Mouse (Mus musculus): ENCODE measurements around the gene Adh6b. TPM values are rescaled to one million over a fixed set of nuclear protein-coding genes. Genes with fewer than 3 reads are reported as not detected.

Adh6b gene
- total and polyA plus RNA-seq, 2 experiments from 2014 or later = 2.8 TPM; not detected in 1

GRCm38 (mm10) chr3:138335566-138335965 is 6.0 kb upstream of the Adh6b start:
- DNase-seq (ENCODE audit: low spot score) = no peak
- TF ChIP-seq EP300 (IDR thresholded peaks at IDR 0.05; ENCODE audit: low read depth) = no peak
- no peak for TF ChIP-seq CTCF (IDR thresholded peaks at IDR 0.05; ENCODE audit: low read depth)
- no peaks in the 10 kb centered on the region for H3K36me3 ChIP-seq (replicated peaks; ENCODE audit: control insufficient read depth, insufficient read depth, low read length)
- ATAC-seq (ENCODE audit: insufficient read depth, low read depth) = no peak
- H3K4me1 ChIP-seq (ENCODE audit: control insufficient read depth, insufficient read depth) = no peaks in the 10 kb centered on the region
- H3K4me2 ChIP-seq (ENCODE audit: low read depth, low read length) = no peak overlapping the region
- no peaks in the 10 kb centered on the region for H3K27me3 ChIP-seq (ENCODE audit: control insufficient read depth, insufficient read depth, low read length)
- no peaks in the 10 kb centered on the region for H3K9me3 ChIP-seq (replicated peaks; ENCODE audit: control insufficient read depth, low read length)
- no peak overlapping the region for H3K4me3 ChIP-seq (ENCODE audit: low read depth, low read length)
- 91% methylated on average over 1 of the region's 1 CpGs for WGBS
- H3K9ac ChIP-seq (replicated peaks; ENCODE audit: low read depth, low read length) = no peak overlapping the region
- no peak overlapping the region for H3K27ac ChIP-seq (ENCODE audit: low read depth)

GRCm38 (mm10) chr3:138336104-138336754 is 5.3 kb upstream of the Adh6b start:
- H3K27ac ChIP-seq (ENCODE audit: low read depth) = no peak overlapping the region
- DNase-seq (ENCODE audit: low spot score) (peak; percentile 48), ATAC-seq (ENCODE audit: insufficient read depth, low read depth) (peak; percentile 71)
- no peaks in the 10 kb centered on the region for H3K4me1 ChIP-seq (ENCODE audit: control insufficient read depth, insufficient read depth)
- no peak overlapping the region for H3K4me3 ChIP-seq (ENCODE audit: low read depth, low read length)
- H3K27me3 ChIP-seq (ENCODE audit: control insufficient read depth, insufficient read depth, low read length) = no peaks in the 10 kb centered on the region
- no peak overlapping the region for H3K9ac ChIP-seq (replicated peaks; ENCODE audit: low read depth, low read length)
- TF ChIP-seq CTCF (IDR thresholded peaks at IDR 0.05; ENCODE audit: low read depth) = no peak
- TF ChIP-seq EP300 (IDR thresholded peaks at IDR 0.05; ENCODE audit: low read depth) = no peak
- 28% methylated on average over 3 of the region's 3 CpGs for WGBS
- H3K4me2 ChIP-seq (ENCODE audit: low read depth, low read length) = no peak overlapping the region
- H3K9me3 ChIP-seq (replicated peaks; ENCODE audit: control insufficient read depth, low read length) = no peaks in the 10 kb centered on the region
- H3K36me3 ChIP-seq (replicated peaks; ENCODE audit: control insufficient read depth, insufficient read depth, low read length) = no peaks in the 10 kb centered on the region

GRCm38 (mm10) chr3:138347041-138347440 is 5.5 kb downstream of the Adh6b start:
- Histone ChIP-seq H3K9ac (replicated peaks; ENCODE audit: low read depth, low read length) (no peak overlapping the region), H3K9me3 (replicated peaks; ENCODE audit: control insufficient read depth, low read length) (no peaks in the 10 kb centered on the region), H3K4me3 (ENCODE audit: low read depth, low read length) (no peak overlapping the region), H3K4me1 (ENCODE audit: control insufficient read depth, insufficient read depth) (no peaks in the 10 kb centered on the region), H3K36me3 (replicated peaks; ENCODE audit: control insufficient read depth, insufficient read depth, low read length) (no peaks in the 10 kb centered on the region), H3K27ac (ENCODE audit: low read depth) (no peak overlapping the region), H3K27me3 (ENCODE audit: control insufficient read depth, insufficient read depth, low read length) (no peaks in the 10 kb centered on the region), H3K4me2 (ENCODE audit: low read depth, low read length) (no peak overlapping the region)
- 38% methylated on average over 3 of the region's 3 CpGs for WGBS
- ATAC-seq (ENCODE audit: insufficient read depth, low read depth) (no peak), DNase-seq (ENCODE audit: low spot score) (no peak)
- no peak for TF ChIP-seq EP300 (IDR thresholded peaks at IDR 0.05; ENCODE audit: low read depth)
- TF ChIP-seq CTCF (IDR thresholded peaks at IDR 0.05; ENCODE audit: low read depth) = no peak

GRCm38 (mm10) chr3:138352012-138352809 is 10.6 kb downstream of the Adh6b start:
- Histone ChIP-seq H3K27me3 (ENCODE audit: control insufficient read depth, insufficient read depth, low read length) (no peaks in the 10 kb centered on the region), H3K9me3 (replicated peaks; ENCODE audit: control insufficient read depth, low read length) (no peaks in the 10 kb centered on the region), H3K4me3 (ENCODE audit: low read depth, low read length) (no peak overlapping the region), H3K36me3 (replicated peaks; ENCODE audit: control insufficient read depth, insufficient read depth, low read length) (no peaks in the 10 kb centered on the region), H3K27ac (ENCODE audit: low read depth) (no peak overlapping the region), H3K9ac (replicated peaks; ENCODE audit: low read depth, low read length) (no peak overlapping the region), H3K4me2 (ENCODE audit: low read depth, low read length) (no peak overlapping the region), H3K4me1 (ENCODE audit: control insufficient read depth, insufficient read depth) (no peaks in the 10 kb centered on the region)
- no peak for ATAC-seq (ENCODE audit: insufficient read depth, low read depth)
- DNase-seq (ENCODE audit: low spot score) = no peak
- WGBS = 85% methylated on average over 11 of the region's 11 CpGs
- TF ChIP-seq EP300 (IDR thresholded peaks at IDR 0.05; ENCODE audit: low read depth) = no peak
- no peak for TF ChIP-seq CTCF (IDR thresholded peaks at IDR 0.05; ENCODE audit: low read depth)

- no peak for ATAC-seq (ENCODE audit: insufficient read depth, low read depth)
- Histone ChIP-seq H3K4me1 (ENCODE audit: control insufficient read depth, insufficient read depth) (no peaks in the 10 kb centered on the region), H3K27ac (ENCODE audit: low read depth) (no peak overlapping the region), H3K9me3 (replicated peaks; ENCODE audit: control insufficient read depth, low read length) (no peaks in the 10 kb centered on the region), H3K4me2 (ENCODE audit: low read depth, low read length) (no peak overlapping the region), H3K27me3 (ENCODE audit: control insufficient read depth, insufficient read depth, low read length) (no peaks in the 10 kb centered on the region), H3K9ac (replicated peaks; ENCODE audit: low read depth, low read length) (no peak overlapping the region), H3K4me3 (ENCODE audit: low read depth, low read length) (no peak overlapping the region), H3K36me3 (replicated peaks; ENCODE audit: control insufficient read depth, insufficient read depth, low read length) (no peaks in the 10 kb centered on the region)
- WGBS = 74% methylated on average over 7 of the region's 7 CpGs
- no peak for DNase-seq (ENCODE audit: low spot score)
- TF ChIP-seq CTCF (IDR thresholded peaks at IDR 0.05; ENCODE audit: low read depth) (no peak), EP300 (IDR thresholded peaks at IDR 0.05; ENCODE audit: low read depth) (no peak)
These were observed 17.3 kb downstream of the Adh6b start for GRCm38 (mm10) chr3:138358856-138359255.

Data from heart, postnatal 0 days (tissue).